Mouse (Mus musculus) G1E-ER4 (cell line): ENCODE results near the gene Kcng3. TPM values are rescaled to one million over a fixed set of nuclear protein-coding genes. Genes with fewer than 3 reads are reported as not detected.

ENCODE experiments used
- GATA1 ChIP-seq: IDR thresholded peaks from one replicate; pipeline ENCODE4 v1.8.0; 2012; ENCODE audit warnings: low read length, inconsistent platforms
- polyA plus RNA-seq: library from polyadenylated mRNA; stranded (reverse); fragments of >175 nt; gene quantifications from 2 replicates; pipeline ENCODE4 v1.2.3, GENCODE M21; 2012

Gene Kcng3
- polyA plus RNA-seq, 1 experiment: not detected

DNA sequence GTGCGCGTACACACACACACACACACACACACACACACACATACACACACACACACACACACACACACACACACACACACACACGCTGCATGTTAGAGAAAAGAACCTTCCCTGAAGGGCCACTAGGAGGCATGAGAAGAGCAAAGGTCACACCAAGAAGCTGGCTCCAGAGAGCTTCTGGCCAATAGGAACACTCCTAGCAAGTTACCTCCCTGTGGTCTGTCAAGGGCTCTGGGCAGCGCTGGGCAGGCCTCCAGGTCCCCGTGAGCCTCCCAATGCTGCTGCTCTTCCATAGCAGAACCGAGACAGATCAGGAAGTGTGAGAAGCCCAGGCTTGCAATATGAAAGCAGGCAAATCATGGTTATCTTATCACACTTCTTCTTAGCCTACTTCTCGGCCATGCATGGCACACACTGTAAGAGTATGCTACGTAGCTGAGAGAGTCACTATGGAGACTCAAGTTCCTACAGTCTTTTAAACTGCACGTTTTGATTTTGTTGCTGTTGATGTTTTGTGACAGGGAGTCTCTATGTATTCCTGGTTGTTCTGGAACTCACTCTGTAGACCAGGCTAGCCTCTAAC is 13.6 kb upstream of the Kcng3 start:
- no peak for TF ChIP-seq GATA1

DNA sequence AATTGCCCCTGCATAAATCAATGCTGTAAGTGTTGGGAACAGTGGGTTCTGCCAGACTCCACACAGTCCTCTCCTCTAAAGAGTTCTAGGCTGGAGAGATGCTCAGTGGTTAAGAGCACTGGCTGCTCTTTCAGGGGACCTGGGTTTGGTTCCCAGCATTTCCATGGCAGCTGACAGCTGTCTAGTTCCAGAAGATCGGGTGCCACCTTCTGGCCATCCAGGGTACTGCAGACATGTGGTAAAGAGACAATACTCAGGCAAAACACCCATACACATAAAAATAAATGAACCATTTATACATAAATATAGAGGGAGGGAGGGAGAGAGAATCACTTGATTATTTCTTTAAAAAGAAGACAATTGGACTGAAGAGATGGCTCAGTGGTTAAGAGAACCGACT is 5.7 kb upstream of the Kcng3 start:
- TF ChIP-seq GATA1: no peak

DNA sequence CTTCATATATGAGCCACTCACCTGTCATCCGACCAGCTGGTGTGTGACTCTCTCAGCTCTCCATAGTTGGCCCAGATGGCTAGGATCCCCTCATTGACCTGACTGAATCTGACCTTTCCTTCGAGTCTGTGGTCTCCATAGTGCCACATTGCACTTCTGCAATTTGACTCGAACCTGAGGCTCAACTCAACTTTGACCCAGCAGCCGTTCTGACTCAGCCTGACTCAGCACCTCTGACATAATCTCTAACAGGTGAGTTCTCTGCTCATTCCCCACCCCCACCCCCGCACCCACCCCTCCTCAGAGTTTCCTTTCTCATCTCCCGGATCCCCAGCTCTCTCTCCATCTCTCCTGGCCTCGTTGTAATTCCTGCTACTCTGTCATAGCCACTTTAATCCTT is 4.7 kb upstream of the Kcng3 start:
- no peak for TF ChIP-seq GATA1

DNA sequence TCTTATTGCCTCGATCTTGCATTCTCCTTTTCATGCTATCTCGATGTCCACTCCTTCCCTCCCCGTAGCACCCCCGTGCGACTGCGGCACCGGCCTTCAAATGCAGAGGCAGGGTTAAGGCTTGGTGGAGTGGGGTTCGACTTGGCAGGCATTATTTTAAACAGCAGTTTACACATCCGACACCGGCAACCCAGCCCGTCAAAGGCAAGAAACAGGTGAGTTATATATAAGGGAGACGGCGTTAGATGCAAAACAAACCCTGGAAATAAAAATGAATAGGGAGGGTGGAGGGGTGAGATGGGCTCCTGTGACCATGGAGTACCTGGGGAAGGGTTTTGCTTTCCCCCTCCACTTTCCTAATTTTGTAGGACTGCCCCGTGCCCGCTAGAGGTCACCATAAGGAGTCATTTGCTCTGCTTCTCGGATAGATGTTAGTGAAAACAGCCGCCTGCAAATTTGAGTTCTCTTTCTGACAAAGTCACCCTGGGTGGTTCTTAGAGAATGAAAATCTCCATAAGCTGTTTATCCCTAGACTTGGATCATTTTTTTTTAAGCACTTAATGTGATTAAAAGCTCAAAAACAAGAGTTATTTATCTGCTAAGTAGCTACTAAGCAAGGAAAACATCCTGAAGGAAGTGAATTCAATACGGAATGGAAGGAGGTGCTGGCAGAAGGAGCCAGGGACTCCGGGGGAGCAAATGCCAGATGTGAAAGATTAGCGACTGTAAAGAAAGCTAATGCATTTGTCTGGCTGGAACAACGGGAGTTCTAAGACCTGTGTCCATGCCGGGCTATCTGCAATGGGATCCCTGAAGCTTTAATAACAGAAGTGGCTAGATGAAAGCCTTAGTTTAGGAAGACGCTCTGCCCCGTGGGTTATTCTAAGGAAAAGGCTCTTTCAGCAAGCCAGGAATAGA is 1.2 kb upstream of the Kcng3 start:
- no peak for TF ChIP-seq GATA1

DNA sequence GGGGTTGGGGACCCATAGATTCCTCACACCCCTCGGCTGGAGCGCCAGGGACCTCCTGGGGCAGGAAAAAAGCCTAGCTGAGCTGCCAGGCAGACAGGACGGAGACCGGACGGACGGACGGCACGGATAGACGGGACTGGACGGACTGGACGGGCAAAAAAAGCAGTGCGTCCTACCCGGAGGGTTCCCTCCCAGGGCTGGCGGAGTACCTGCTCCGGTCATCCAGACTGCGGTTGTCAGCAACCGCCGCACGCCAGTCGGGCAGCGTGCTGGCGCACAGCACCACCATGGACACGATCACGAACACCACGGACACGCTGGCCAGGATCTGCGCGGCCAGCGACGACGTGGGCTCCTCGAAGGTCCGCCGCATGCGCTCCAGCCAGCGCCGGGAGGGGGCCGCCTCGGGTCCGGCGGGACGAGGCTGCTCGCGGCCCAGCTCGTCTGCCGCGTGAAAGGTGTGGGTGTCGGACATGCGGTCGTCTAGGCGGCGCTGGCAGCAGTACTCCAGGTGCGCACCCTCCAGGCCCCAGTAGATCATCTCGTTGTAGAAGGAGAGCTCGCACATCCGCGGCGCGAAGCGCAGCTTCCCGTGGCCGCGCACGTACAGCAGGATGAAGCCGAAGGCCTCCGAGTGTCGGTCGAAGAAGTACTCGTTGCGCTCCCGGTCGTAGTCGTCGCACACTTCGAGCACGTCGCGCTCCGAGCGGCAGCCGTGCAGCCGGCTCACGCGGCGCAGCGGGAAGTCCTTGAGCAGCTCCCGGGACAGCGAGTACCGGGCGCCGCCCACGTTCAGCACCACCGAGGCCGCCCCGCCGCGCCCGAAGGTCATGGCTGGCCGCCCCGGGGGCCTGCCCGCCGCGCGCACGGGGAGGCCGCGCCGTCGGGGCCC is 662 bp downstream of the Kcng3 start:
- TF ChIP-seq GATA1: no peak

DNA sequence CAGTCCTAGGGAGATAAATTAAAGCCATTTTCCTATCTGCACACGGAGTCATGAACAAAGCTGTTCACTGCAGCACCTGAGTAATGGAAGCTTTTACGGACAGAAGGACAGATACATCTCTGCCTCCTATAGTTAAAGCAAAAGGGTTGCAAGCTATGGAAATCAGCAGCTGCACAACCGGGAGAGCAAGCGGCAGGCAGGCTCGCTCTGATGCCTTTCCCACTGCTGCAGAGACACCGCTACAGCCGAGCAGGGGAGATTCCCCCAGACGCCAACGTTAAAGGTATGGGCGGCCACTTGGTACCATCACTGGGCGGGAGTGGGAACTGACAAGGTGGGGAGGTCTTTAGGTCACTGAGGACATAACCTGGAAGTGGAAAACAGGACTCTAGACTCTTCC is 17.8 kb downstream of the Kcng3 start:
- no peak for TF ChIP-seq GATA1

- no peak for TF ChIP-seq GATA1
These were observed 22.2 kb downstream of the Kcng3 start for GRCm38 (mm10) chr17:83609532-83609931.

DNA sequence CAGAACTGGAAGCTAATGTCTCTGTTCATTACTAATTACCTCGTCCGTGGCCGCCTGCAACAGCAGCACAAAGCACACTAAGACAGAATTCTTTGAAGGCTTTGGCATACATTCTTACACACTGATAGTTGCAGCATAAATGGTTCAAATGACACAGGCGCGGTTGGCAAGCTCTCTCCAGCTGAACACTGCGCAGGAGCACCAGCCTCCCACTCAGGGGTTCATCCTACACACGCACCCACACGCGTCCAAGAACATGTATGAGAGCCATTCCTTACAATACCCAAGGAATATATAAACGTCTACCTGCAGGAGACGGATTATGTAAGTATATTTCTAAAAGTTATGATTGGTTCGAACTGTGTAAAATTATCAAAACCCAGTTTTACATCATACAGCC is 30.7 kb downstream of the Kcng3 start:
- no peak for TF ChIP-seq GATA1

GRCm38 (mm10) chr17:83595966-83596365 is 35.7 kb downstream of the Kcng3 start:
- no peak for TF ChIP-seq GATA1

- TF ChIP-seq GATA1: no peak
These were observed 37.2 kb downstream of the Kcng3 start for GRCm38 (mm10) chr17:83594526-83594925.

GRCm38 (mm10) chr17:83593396-83593795 is 38.3 kb downstream of the Kcng3 start:
- TF ChIP-seq GATA1: no peak

DNA sequence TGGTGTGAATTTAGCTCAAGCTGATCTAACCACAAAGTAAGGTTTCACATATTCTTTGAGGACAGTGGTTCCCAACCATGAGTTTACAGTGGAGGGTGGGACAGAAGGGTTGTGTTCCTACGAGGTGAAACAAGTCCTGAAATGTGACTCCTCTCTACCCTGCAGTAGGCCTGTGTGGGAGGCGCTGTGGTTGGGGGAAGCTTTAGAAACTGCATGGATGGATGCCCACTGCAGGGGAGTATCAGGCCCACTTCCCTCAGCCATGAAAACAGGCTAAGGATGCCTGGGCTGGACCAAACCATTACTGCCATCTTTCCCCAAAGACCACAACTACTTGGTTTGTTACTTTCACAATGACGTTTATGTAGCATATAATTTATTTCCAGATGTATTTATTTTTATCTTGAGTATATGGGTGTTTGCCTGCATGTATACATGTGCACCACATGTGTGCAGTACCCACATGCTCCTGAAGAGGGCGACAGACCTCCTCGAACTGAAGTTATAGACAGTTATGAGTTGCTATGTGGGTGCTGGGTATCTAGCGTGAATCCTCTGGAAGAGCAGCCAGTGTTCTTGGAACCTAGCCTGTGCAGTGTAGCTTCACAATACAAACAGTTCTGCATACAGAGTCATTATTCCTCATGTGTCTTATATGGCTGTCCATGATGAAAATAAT is 42.9 kb downstream of the Kcng3 start:
- TF ChIP-seq GATA1: no peak

- no peak for TF ChIP-seq GATA1
These were observed 44.0 kb downstream of the Kcng3 start for GRCm38 (mm10) chr17:83587731-83588130.

- TF ChIP-seq GATA1: no peak
These were observed 49.1 kb downstream of the Kcng3 start for GRCm38 (mm10) chr17:83582585-83582984.

DNA sequence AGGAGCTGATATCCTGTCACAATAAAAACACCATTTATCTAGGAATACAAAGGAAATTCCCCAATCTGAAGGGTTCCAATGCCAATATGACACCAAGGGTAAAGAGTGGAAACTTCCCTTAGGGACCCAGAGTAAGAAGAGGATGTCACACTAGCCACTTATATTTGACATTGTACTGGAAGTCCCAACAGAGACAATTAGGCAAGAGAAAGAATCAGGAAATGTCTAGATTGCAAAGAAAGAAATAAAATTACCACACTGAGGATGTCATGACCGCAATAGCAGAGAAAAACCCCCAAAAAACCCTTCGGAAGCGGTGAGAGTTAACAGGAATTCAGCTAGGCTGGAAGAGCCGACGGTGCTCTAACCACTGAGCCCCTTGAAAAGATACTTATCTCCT is 51.0 kb downstream of the Kcng3 start:
- TF ChIP-seq GATA1: no peak
